Mouse (Mus musculus): ENCODE data around the gene Nlrc5. TPM values are rescaled to one million over a fixed set of nuclear protein-coding genes. Genes with fewer than 3 reads are reported as not detected.
"Not testable (repeated sequence)": the region's sequence is repeated elsewhere in the genome, so short reads cannot be mapped to it uniquely, and the experiment has no call there.

Gene Nlrc5
- polyA plus RNA-seq, 1 experiment from 2014 or later = 0.50 TPM

- Histone ChIP-seq H3K27ac (ENCODE audit: low read depth, low read length) (no peak overlapping the region), H3K9me3 (ENCODE audit: control insufficient read depth) (no peaks in the 10 kb centered on the region), H3K4me3 (ENCODE audit: low read depth, low read length) (no peak overlapping the region), H3K9ac (ENCODE audit: low read depth, low read length) (no peak overlapping the region), H3K4me1 (replicated peaks; ENCODE audit: control insufficient read depth, insufficient read depth, low read length) (no peaks in the 10 kb centered on the region), H3K4me2 (replicated peaks; ENCODE audit: low read depth) (no peak overlapping the region), H3K27me3 (replicated peaks; ENCODE audit: control insufficient read depth, insufficient read depth, low read length) (no peaks in the 10 kb centered on the region), H3K36me3 (ENCODE audit: control insufficient read depth, insufficient read depth) (no peaks in the 10 kb centered on the region)
- TF ChIP-seq CTCF (IDR thresholded peaks at IDR 0.05; ENCODE audit: low read depth) = no peak
- 80% methylated on average over 7 of the region's 7 CpGs for WGBS
- ATAC-seq = no peak
Measured at GRCm38 (mm10) chr8:94447583-94448324, 13.6 kb downstream of the Nlrc5 start.

- WGBS = 88% methylated on average over 15 of the region's 15 CpGs
- not testable (repeated sequence) for H3K27me3 ChIP-seq (replicated peaks; ENCODE audit: control insufficient read depth, insufficient read depth, low read length); H3K4me1 ChIP-seq (replicated peaks; ENCODE audit: control insufficient read depth, insufficient read depth, low read length); ATAC-seq; H3K27ac ChIP-seq (ENCODE audit: low read depth, low read length); H3K9me3 ChIP-seq (ENCODE audit: control insufficient read depth); H3K4me2 ChIP-seq (replicated peaks; ENCODE audit: low read depth); H3K9ac ChIP-seq (ENCODE audit: low read depth, low read length); H3K36me3 ChIP-seq (ENCODE audit: control insufficient read depth, insufficient read depth); H3K4me3 ChIP-seq (ENCODE audit: low read depth, low read length)
Measured at GRCm38 (mm10) chr8:94452991-94453390, 18.8 kb downstream of the Nlrc5 start.

GRCm38 (mm10) chr8:94453868-94454488, 19.8 kb downstream of the Nlrc5 start:
- H3K4me2 ChIP-seq (replicated peaks; ENCODE audit: low read depth) = no peak overlapping the region
- H3K27me3 ChIP-seq (replicated peaks; ENCODE audit: control insufficient read depth, insufficient read depth, low read length) = no peaks in the 10 kb centered on the region
- H3K4me1 ChIP-seq (replicated peaks; ENCODE audit: control insufficient read depth, insufficient read depth, low read length) = no peaks in the 10 kb centered on the region
- no peak overlapping the region for H3K27ac ChIP-seq (ENCODE audit: low read depth, low read length)
- no peak for TF ChIP-seq CTCF (IDR thresholded peaks at IDR 0.05; ENCODE audit: low read depth)
- H3K9me3 ChIP-seq (ENCODE audit: control insufficient read depth) = no peaks in the 10 kb centered on the region
- no peaks in the 10 kb centered on the region for H3K36me3 ChIP-seq (ENCODE audit: control insufficient read depth, insufficient read depth)
- no peak for ATAC-seq
- no peak overlapping the region for H3K9ac ChIP-seq (ENCODE audit: low read depth, low read length)
- WGBS = 79% methylated on average over 6 of the region's 6 CpGs
- H3K4me3 ChIP-seq (ENCODE audit: low read depth, low read length) = no peak overlapping the region

GRCm38 (mm10) chr8:94454905-94455304, 20.7 kb downstream of the Nlrc5 start:
- Histone ChIP-seq H3K4me3 (ENCODE audit: low read depth, low read length) (no peak overlapping the region), H3K9me3 (ENCODE audit: control insufficient read depth) (no peaks in the 10 kb centered on the region), H3K27me3 (replicated peaks; ENCODE audit: control insufficient read depth, insufficient read depth, low read length) (no peaks in the 10 kb centered on the region), H3K9ac (ENCODE audit: low read depth, low read length) (no peak overlapping the region), H3K27ac (ENCODE audit: low read depth, low read length) (no peak overlapping the region), H3K4me1 (replicated peaks; ENCODE audit: control insufficient read depth, insufficient read depth, low read length) (no peaks in the 10 kb centered on the region), H3K4me2 (replicated peaks; ENCODE audit: low read depth) (no peak overlapping the region), H3K36me3 (ENCODE audit: control insufficient read depth, insufficient read depth) (no peaks in the 10 kb centered on the region)
- 70% methylated on average over 5 of the region's 5 CpGs for WGBS
- no peak for TF ChIP-seq CTCF (IDR thresholded peaks at IDR 0.05; ENCODE audit: low read depth)
- no peak for ATAC-seq

- no peak for TF ChIP-seq CTCF (IDR thresholded peaks at IDR 0.05; ENCODE audit: low read depth)
Measured at GRCm38 (mm10) chr8:94456071-94456470, 21.9 kb downstream of the Nlrc5 start.

GRCm38 (mm10) chr8:94458567-94458966, 24.4 kb downstream of the Nlrc5 start:
- Histone ChIP-seq H3K27me3 (replicated peaks; ENCODE audit: control insufficient read depth, insufficient read depth, low read length) (no peaks in the 10 kb centered on the region), H3K4me2 (replicated peaks; ENCODE audit: low read depth) (no peak overlapping the region), H3K4me3 (ENCODE audit: low read depth, low read length) (no peak overlapping the region), H3K9me3 (ENCODE audit: control insufficient read depth) (no peaks in the 10 kb centered on the region), H3K27ac (ENCODE audit: low read depth, low read length) (no peak overlapping the region), H3K36me3 (ENCODE audit: control insufficient read depth, insufficient read depth) (no peaks in the 10 kb centered on the region), H3K4me1 (replicated peaks; ENCODE audit: control insufficient read depth, insufficient read depth, low read length) (no peaks in the 10 kb centered on the region), H3K9ac (ENCODE audit: low read depth, low read length) (no peak overlapping the region)
- WGBS = 50% methylated on average over 2 of the region's 2 CpGs
- ATAC-seq = no peak
- no peak for TF ChIP-seq CTCF (IDR thresholded peaks at IDR 0.05; ENCODE audit: low read depth)

More at GRCm38 (mm10) chr8:94456071-94456470, 21.9 kb downstream of the Nlrc5 start:
- 77% methylated on average over 5 of the region's 5 CpGs for WGBS
- H3K4me3 ChIP-seq (ENCODE audit: low read depth, low read length) = no peak overlapping the region
- H3K9ac ChIP-seq (ENCODE audit: low read depth, low read length) = no peak overlapping the region
- no peaks in the 10 kb centered on the region for H3K27me3 ChIP-seq (replicated peaks; ENCODE audit: control insufficient read depth, insufficient read depth, low read length)
- H3K4me1 ChIP-seq (replicated peaks; ENCODE audit: control insufficient read depth, insufficient read depth, low read length) = no peaks in the 10 kb centered on the region
- no peak overlapping the region for H3K4me2 ChIP-seq (replicated peaks; ENCODE audit: low read depth)
- H3K36me3 ChIP-seq (ENCODE audit: control insufficient read depth, insufficient read depth) = no peaks in the 10 kb centered on the region
- H3K27ac ChIP-seq (ENCODE audit: low read depth, low read length) = no peak overlapping the region
- ATAC-seq = no peak
- H3K9me3 ChIP-seq (ENCODE audit: control insufficient read depth) = no peaks in the 10 kb centered on the region
